8 mouse cellular contexts compared by ENCODE assay signal in genomic region chr19:43487429-43487828, GRCm38 (mm10). TPM values are rescaled to one million over a fixed set of nuclear protein-coding genes. Genes with fewer than 3 reads are reported as not detected.
DNase-seq lines count a peak whose midpoint lies in the region; ATAC-seq lines count a peak whose summit lies in the region.

No protein-coding gene starts in this region.

- DNase-seq in CD4-positive, CD25-positive, alpha-beta regulatory T cell, adult 2 months (ENCODE audit: low read depth, low spot score), result peak; percentile 48
- peak; percentile 63 for DNase-seq in layer of hippocampus, adult 11-12 months (ENCODE audit: low spot score)
- DNase-seq in layer of hippocampus, postnatal 10 days (ENCODE audit: low spot score in 2 of 2), result no peak
- peak; percentile 68 for DNase-seq in ZHBTc4 (ENCODE audit: low read depth, low spot score)
- peak; percentile 65 to 76 for DNase-seq in kidney, postnatal 36 days

- ATAC-seq in CD4-positive, CD25-positive, alpha-beta regulatory T cell, adult 4 months, result no peak
- no peak for ATAC-seq in erythroblast, adult 5-6 weeks (replicated peaks; ENCODE audit: low FRiP score, poor library complexity, severe bottlenecking)
- no peak for ATAC-seq in megakaryocyte, adult 5-6 weeks (ENCODE audit: poor library complexity, severe bottlenecking)

RNA-seq across cellular contexts. Expression of gene Got1, which starts 37.0 kb away (rescaled TPM):
- polyA plus RNA-seq in CD4-positive, CD25-positive, alpha-beta regulatory T cell, adult 4 months (2017; shearing (Covaris generic)), result 10 to 100 TPM; 40.4 to 50.6 TPM
- 100 to 1,000 TPM; 185 to 197 TPM for total RNA-seq in layer of hippocampus, postnatal 10 days (2021)
- total RNA-seq in erythroblast, adult 5-6 weeks (2015; ENCODE audit: low replicate concordance), result 4.6 and 6.5 TPM in 2 replicates
- 7.2 and 8.2 TPM in 2 replicates for total RNA-seq in erythroblast, adult 5-6 weeks (2017; ENCODE audit: low replicate concordance)
- total RNA-seq in megakaryocyte, adult 5-6 weeks (2015), result 7.5 and 9.0 TPM in 2 replicates
- 4.1 and 5.0 TPM in 2 replicates for total RNA-seq in megakaryocyte, adult 5-6 weeks (2017)

RNA-seq across cellular contexts. Expression of gene Cnnm1, which starts 47.2 kb away (rescaled TPM):
- not detected for polyA plus RNA-seq in CD4-positive, CD25-positive, alpha-beta regulatory T cell, adult 4 months (2017; shearing (Covaris generic))
- 10 to 100 TPM; 34.1 to 34.5 TPM for total RNA-seq in layer of hippocampus, postnatal 10 days (2021)
- total RNA-seq in erythroblast, adult 5-6 weeks (2015; ENCODE audit: low replicate concordance), result not detected in 2 replicates
- not detected in 2 replicates for total RNA-seq in erythroblast, adult 5-6 weeks (2017; ENCODE audit: low replicate concordance)
- total RNA-seq in megakaryocyte, adult 5-6 weeks (2015), result 0.02 and 0.05 TPM in 2 replicates
- total RNA-seq in megakaryocyte, adult 5-6 weeks (2017), result not detected in 2 replicates

Comparison
In these comparisons a context has a peak if more than half of its experiments do, and no peak if none do; other contexts are left out.
1. DNase-seq: peak in CD4-positive, CD25-positive, alpha-beta regulatory T cell, adult 2 months (single experiment), layer of hippocampus, adult 11-12 months (single experiment), ZHBTc4 (single experiment) and kidney, postnatal 36 days (2 of 2); none in layer of hippocampus, postnatal 10 days (0 of 2).
2. RNA of gene Got1, which starts 37.0 kb away (total RNA-seq): 185 to 197 TPM in layer of hippocampus, postnatal 10 days; 4.1 to 9.0 TPM in megakaryocyte, adult 5-6 weeks and 4.6 to 8.2 TPM in erythroblast, adult 5-6 weeks; every median in the first group is over 10 times any median in the second.
3. RNA of gene Cnnm1, which starts 47.2 kb away (total RNA-seq): 34.1 to 34.5 TPM in layer of hippocampus, postnatal 10 days; 0.02 to 0.05 TPM in megakaryocyte, adult 5-6 weeks and not detected in erythroblast, adult 5-6 weeks; every median in the first group is over 10 times any median in the second.